Mouse (Mus musculus) lung, adult 18-20 months (tissue): ENCODE data around the gene Rpl7a.

Experiments used
- DNase-seq, 2 experiments: peaks; one replicate each; pipeline ENCODE4 v3.0.0; 2022; ENCODE audit warnings: mixed read lengths in 2 of 2

The Rpl7a gene

GRCm38 (mm10) chr2:26956811-26957487, 46.4 kb downstream of the Rpl7a start:
- no peak for DNase-seq

DNA sequence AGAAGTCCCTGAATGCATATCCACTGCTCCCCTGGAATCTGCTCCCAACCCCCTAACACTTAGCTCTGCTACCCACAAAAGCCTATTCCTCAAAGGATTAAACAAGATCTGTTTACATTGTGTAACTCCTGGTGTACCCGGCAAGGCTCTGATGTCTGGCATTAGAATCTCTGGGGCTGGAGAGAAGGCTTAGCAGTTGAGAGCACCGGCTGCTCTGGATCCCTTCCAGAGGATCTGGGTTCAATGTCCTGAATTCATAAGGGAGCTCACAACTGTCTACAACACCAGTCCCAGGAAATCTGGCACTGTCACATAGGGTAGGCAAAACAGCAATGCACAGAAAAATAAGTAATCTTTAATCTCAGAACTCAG, 46.9 kb downstream of the Rpl7a start:
- DNase-seq: no peak

DNA sequence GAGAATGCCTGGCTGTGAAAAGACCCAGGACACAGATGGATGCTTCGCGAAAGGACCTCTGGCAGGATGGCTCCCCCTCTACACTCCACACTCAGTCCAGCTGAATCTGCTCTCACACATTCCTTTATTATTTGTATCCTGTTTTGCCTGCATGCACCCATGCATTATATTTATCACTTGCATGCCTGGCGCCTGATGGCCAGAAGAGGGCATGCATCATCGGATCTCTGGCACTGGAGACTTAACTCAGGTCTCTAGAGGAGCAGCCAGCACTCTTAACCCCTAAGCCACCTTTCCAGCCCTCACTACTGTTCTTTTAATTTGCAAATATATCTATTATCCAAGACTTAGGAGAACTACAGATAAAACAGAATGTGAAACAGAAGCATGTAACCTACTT, 50.2 kb downstream of the Rpl7a start:
- DNase-seq: no peak
